Mouse (Mus musculus) neural tube, embryonic 11.5 days (tissue): ENCODE results near the gene Insig2. TPM values are rescaled to one million over a fixed set of nuclear protein-coding genes. Genes with fewer than 3 reads are reported as not detected.
A peak's percentile ranks its signal among the peaks of the same experiment; 100 is the strongest.

ENCODE experiments used
- ATAC-seq: fragments of 200-750 bp; cut with Nextera tagmentation; 2 replicates; pipeline ENCODE4 v1.8.0; 2017; ENCODE audit warnings: moderate number of reproducible peaks, mild to moderate bottlenecking, moderate TSS enrichment, moderate library complexity; ENCODE audit not compliant: insufficient read depth, low FRiP score, low TSS enrichment
- DNase-seq: peaks from one replicate; pipeline ENCODE4 v3.0.0-alpha.2; 2015; ENCODE audit warnings: low spot score
- H3K27ac ChIP-seq: fragments of 300-500 bp; sonication (generic); 2 replicates; pipeline ENCODE4 v1.5.1; 2014; ENCODE audit warnings: low read depth, mild to moderate bottlenecking, low read length
- H3K27me3 ChIP-seq: fragments of 300-500 bp; sonication (generic); 2 replicates; pipeline ENCODE4 v1.6.1; 2014; ENCODE audit warnings: mild to moderate bottlenecking, low read length, mixed read lengths; ENCODE audit not compliant: control insufficient read depth, insufficient read depth
- H3K36me3 ChIP-seq: fragments of 300-500 bp; sonication (generic); 2 replicates; pipeline ENCODE4 v1.6.1; 2014; ENCODE audit warnings: mild to moderate bottlenecking, low read length, moderate library complexity, mixed read lengths; ENCODE audit not compliant: control insufficient read depth, insufficient read depth
- H3K4me1 ChIP-seq: fragments of 300-500 bp; sonication (generic); 2 replicates; pipeline ENCODE4 v1.6.1; 2014; ENCODE audit warnings: low read length, mixed read lengths; ENCODE audit not compliant: control insufficient read depth, insufficient read depth
- H3K4me2 ChIP-seq: fragments of 300-500 bp; sonication (generic); 2 replicates; pipeline ENCODE4 v1.6.1; 2014; ENCODE audit warnings: low read depth, mild to moderate bottlenecking, moderate library complexity
- H3K4me3 ChIP-seq: fragments of 300-500 bp; sonication (generic); 2 replicates; pipeline ENCODE4 v1.5.1; 2014; ENCODE audit warnings: low read depth, low read length
- H3K9ac ChIP-seq: fragments of 300-500 bp; sonication (generic); 2 replicates; pipeline ENCODE4 v1.6.1; 2014; ENCODE audit warnings: mild to moderate bottlenecking, low read length
- H3K9me3 ChIP-seq: fragments of 300-500 bp; sonication (generic); 2 replicates; pipeline ENCODE4 v1.6.1; 2016; ENCODE audit warnings: low read length; ENCODE audit not compliant: control insufficient read depth
- WGBS: fragments of 180-500 bp; shearing (Covaris S2); extraction: QIAGEN DNeasy Blood & Tissue Kit; methylation state at CpG from one replicate; pipeline ENCODE4 v1.1.7; 2014; 5-methylcytosine and 5-hydroxymethylcytosine counted together
- polyA plus RNA-seq: library from polyadenylated mRNA; unstranded; fragments of >200 nt; fragmentation: Nextera tagmentation; extraction: Ambion mirVana; gene quantifications from 2 replicates; pipeline ENCODE4 v1.2.1, GENCODE M21; 2014

The Insig2 gene
- polyA plus RNA-seq, 1 experiment from 2014 or later = 20.5 TPM

GRCm38 (mm10) chr1:121330621-121331020, 1.8 kb downstream of the Insig2 start:
- 86% methylated on average over 2 of the region's 2 CpGs for WGBS
- H3K36me3 ChIP-seq = no peaks in the 10 kb centered on the region

GRCm38 (mm10) chr1:121329391-121329790, 3.0 kb downstream of the Insig2 start:
- Histone ChIP-seq H3K27me3 (no peaks in the 10 kb centered on the region), H3K4me1 (no peaks in the 10 kb centered on the region), H3K27ac (no peak overlapping the region), H3K9ac (no peak overlapping the region), H3K4me2 (no peak overlapping the region), H3K4me3 (no peak overlapping the region), H3K36me3 (no peaks in the 10 kb centered on the region), H3K9me3 (no peaks in the 10 kb centered on the region)
- no peak for ATAC-seq
- no peak for DNase-seq
- WGBS = 80% methylated on average over 2 of the region's 2 CpGs

More at GRCm38 (mm10) chr1:121330621-121331020, 1.8 kb downstream of the Insig2 start:
- Histone ChIP-seq H3K27me3 (no peaks in the 10 kb centered on the region), H3K4me1 (no peaks in the 10 kb centered on the region), H3K4me2 (no peak overlapping the region), H3K4me3 (no peak overlapping the region), H3K27ac (no peak overlapping the region), H3K9ac (no peak overlapping the region), H3K9me3 (no peaks in the 10 kb centered on the region)
- ATAC-seq = no peak
- no peak for DNase-seq

GRCm38 (mm10) chr1:121328193-121328555, 4.2 kb downstream of the Insig2 start:
- no peak for DNase-seq
- 4% methylated on average over 7 of the region's 7 CpGs for WGBS
- peak overlapping the region; percentile 76 for H3K4me3 ChIP-seq
- no peaks in the 10 kb centered on the region for H3K9me3 ChIP-seq
- H3K9ac ChIP-seq = peak overlapping the region; percentile 67
- no peaks in the 10 kb centered on the region for H3K36me3 ChIP-seq
- peak; percentile 51; the same call in 1 of the 2 replicates for ATAC-seq
- no peaks in the 10 kb centered on the region for H3K4me1 ChIP-seq
- H3K4me2 ChIP-seq = peak overlapping the region; percentile 73
- H3K27me3 ChIP-seq = no peaks in the 10 kb centered on the region
- H3K27ac ChIP-seq = peak overlapping the region; percentile 77

DNA sequence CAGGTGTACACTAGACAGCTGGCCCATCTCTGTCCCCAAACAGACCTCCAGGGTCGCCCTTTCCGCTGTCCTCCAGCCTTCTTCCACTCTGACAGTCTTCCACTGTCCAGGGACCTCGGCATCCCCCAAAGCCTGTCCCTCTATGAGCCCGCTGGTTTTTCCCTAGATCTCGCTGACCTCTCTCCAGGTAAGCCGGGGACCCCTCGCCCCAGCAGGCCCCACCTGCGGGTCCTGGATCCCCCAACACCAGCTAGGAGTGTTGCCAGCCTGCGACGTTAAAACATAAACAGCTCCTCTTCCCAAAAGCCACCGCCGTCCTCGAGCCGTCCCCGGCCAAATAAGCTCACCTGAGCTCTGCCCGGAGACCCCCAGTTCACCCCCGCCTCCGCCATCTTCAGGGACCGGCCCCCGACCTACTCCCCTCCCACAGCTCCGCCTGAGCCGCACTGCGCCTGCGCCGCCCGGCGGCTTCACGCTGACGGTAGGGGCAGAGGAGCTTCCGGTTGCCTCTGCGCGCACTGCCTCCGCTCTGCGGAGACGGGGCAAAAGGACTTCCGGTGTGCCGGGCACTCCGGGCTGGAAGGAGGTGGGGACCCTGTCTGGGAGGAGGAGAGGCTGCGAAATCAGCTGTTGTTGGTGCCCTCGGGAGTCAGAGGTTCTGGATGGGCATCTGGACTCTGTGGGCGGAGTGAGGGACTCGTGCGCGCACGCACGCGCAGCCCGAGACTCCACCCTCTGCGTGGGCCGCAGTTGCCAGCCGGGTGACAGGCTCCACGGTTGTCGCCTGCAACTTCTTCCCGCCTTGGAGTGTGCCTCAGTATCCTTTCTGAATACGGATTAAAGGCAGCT, 4.8 kb downstream of the Insig2 start:
- H3K27ac ChIP-seq = peak overlapping the region; percentile 77
- H3K9ac ChIP-seq = peak overlapping the region; percentile 67
- H3K4me1 ChIP-seq = no peaks in the 10 kb centered on the region
- peak; percentile 97 for ATAC-seq
- H3K4me3 ChIP-seq = peak overlapping the region; percentile 76
- H3K4me2 ChIP-seq = peak overlapping the region; percentile 73
- no peaks in the 10 kb centered on the region for H3K27me3 ChIP-seq
- DNase-seq = peak; percentile 96
- no peaks in the 10 kb centered on the region for H3K36me3 ChIP-seq
- under 1% methylated on average over 55 of the region's 55 CpGs for WGBS
- H3K9me3 ChIP-seq = no peaks in the 10 kb centered on the region

DNA sequence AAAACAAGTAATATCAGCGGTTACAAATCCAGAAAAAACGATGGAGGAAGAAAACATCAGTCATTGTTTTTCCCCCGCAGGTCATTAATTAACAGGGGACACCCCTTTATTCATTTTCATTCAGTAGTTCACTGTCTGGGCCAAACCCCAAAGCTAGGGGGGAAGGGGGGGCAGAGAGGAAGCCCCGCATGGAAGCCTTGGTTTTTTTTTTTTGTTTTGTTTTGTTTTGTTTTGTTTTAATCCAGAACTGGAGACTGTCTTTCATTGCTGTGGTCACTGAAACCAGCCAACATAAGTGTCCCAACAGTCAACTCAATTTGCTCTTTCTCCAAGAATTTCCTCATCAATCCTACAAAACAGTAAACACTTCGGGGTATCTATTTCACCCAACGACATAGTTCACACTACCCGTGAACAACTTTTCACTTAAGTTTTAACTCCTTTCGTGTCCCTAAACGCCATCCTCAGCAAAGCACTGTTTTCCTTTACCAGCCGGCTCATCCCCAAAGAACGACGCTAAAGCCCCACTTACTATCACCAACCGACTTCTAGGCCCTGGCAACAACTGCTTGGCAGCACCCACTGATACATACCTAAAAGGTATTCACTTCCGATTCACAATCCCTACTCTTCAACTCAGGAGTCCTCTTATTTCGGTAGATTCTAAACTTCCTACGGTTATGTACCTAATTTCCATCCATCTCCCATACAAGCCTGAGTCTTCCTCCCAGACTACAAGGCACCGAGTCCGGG, 5.6 kb downstream of the Insig2 start:
- ATAC-seq (no peak), DNase-seq (no peak)
- WGBS = 32% methylated on average over 18 of the region's 18 CpGs
- Histone ChIP-seq H3K4me2 (peak overlapping the region; percentile 73), H3K4me1 (no peaks in the 10 kb centered on the region), H3K9ac (peak overlapping the region; percentile 67), H3K36me3 (no peaks in the 10 kb centered on the region), H3K4me3 (peak overlapping the region; percentile 76), H3K9me3 (no peaks in the 10 kb centered on the region), H3K27me3 (no peaks in the 10 kb centered on the region), H3K27ac (no peak overlapping the region)

DNA sequence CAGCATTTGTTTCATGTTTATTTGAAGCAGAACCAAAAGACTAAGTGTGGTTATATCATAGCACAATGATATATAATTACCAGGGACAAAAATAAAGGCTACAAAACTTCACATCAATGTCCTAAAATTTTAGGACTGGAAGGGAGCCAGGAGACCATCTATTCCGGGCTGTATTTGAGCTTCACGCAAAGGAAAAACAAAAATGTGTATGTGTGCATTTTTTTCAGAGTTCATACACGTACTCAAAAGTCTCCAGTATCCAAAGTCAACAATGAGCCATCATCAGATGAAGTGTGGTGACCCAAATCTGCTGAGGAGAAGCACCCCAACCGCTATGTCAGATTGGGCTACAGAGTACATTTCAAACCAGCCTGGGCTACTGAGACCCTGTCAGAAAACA, 8.9 kb downstream of the Insig2 start:
- no peaks in the 10 kb centered on the region for H3K9me3 ChIP-seq
- WGBS = 79% methylated on average over 4 of the region's 4 CpGs
- no peaks in the 10 kb centered on the region for H3K27me3 ChIP-seq
- H3K4me3 ChIP-seq = no peak overlapping the region
- H3K9ac ChIP-seq = no peak overlapping the region
- no peaks in the 10 kb centered on the region for H3K36me3 ChIP-seq
- DNase-seq (no peak), ATAC-seq (no peak)
- no peak overlapping the region for H3K27ac ChIP-seq
- H3K4me1 ChIP-seq = no peaks in the 10 kb centered on the region
- no peak overlapping the region for H3K4me2 ChIP-seq

- Histone ChIP-seq H3K9ac (no peak overlapping the region), H3K9me3 (no peaks in the 10 kb centered on the region), H3K36me3 (no peaks in the 10 kb centered on the region), H3K27ac (no peak overlapping the region), H3K4me2 (no peak overlapping the region), H3K4me3 (no peak overlapping the region), H3K27me3 (no peaks in the 10 kb centered on the region), H3K4me1 (no peaks in the 10 kb centered on the region)
- 80% methylated on average over 3 of the region's 3 CpGs for WGBS
- DNase-seq (no peak), ATAC-seq (no peak; the same call in 1 of the 2 replicates)
Observed at GRCm38 (mm10) chr1:121314766-121315428, 17.5 kb downstream of the Insig2 start.

DNA sequence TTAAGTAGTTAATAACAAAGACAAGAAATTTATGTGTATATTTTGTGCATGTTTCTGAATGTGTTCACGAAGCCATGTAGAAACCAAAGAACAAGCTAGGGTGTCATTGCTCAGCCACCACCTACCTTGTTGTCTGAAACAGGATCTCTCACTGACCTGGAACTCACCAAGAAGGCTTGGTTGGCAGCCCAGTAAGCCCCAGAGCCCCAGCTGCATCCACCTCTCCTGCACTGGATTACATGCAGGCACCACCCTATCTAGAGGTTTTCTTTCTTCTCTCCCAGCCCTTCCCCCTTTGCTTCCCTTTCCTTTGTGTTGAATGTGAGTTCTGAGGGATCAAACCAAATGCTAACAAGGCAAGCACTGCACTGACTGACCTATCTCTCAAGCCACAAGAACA, 19.2 kb downstream of the Insig2 start:
- DNase-seq (no peak), ATAC-seq (no peak)
- Histone ChIP-seq H3K9ac (no peak overlapping the region), H3K9me3 (no peaks in the 10 kb centered on the region), H3K4me1 (no peaks in the 10 kb centered on the region), H3K27ac (no peak overlapping the region), H3K4me3 (no peak overlapping the region), H3K27me3 (no peaks in the 10 kb centered on the region), H3K36me3 (no peaks in the 10 kb centered on the region), H3K4me2 (no peak overlapping the region)
- WGBS = 100% methylated on average over 1 of the region's 1 CpGs
